Mouse (Mus musculus) stomach, postnatal 0 days (tissue): ENCODE measurements at regions not wholly inside any gene's neighbourhood (a gene's known extent, or its start where the extent isn't known, plus 50 kb on each side); places are given as distances from the start of the nearest gene placed in this dataset.

Experiments
- CTCF ChIP-seq: IDR thresholded peaks from 2 replicates; pipeline ENCODE4 v1.5.1; 2016; ENCODE audit warnings: antibody characterized with exemption, low read depth, mild to moderate bottlenecking, moderate library complexity
- EP300 ChIP-seq: optimal IDR thresholded peaks from 2 replicates; pipeline ENCODE3; 2016; ENCODE audit warnings: antibody characterized with exemption

DNA sequence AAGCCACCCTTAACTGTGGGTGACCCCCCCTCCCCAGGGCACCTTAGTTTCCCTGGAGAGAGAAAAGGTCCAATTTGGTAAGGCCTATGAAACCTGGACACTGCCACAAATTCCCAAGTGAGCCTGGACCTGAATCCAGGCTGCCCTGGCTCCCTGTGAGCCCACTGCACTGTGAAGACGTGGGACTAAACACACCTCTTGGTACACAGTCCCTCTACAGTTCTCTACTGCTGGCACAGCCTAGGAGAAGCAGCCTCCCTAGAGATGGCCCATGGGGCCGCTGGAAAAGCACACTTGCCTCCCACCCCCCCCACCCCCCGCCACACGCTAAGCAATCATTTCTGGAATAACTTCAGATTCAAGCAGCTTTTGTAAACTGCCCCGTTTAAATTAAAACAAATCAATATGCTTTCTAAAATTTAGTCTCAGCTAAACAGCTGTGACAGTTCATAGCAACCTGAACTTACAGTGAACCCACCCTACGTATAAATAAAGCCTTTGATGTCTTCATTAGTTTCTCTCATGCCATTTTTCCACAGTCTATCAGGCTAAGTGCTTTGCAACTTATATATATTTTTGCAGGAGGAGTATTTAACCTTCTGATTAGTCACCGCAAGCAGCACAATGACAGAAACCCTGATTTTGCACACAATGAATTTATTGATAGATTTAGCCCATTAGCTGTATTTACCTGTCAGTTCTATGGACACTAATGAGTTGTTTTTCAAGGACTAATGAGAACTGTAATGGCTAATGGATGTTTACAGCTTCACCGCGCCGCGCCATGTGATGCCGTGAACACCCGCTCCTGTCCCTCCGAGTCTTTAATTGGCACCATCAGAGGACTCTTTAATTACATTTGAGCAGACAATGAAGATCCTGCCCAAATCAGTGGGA, 215.3 kb downstream of the 3100002H09Rik start:
- TF ChIP-seq CTCF (no peak), EP300 (no peak)
